Mouse (Mus musculus) frontal cortex, adult (tissue): ENCODE measurements around the gene Gpr173.

Experiments
- ATAC-seq: cut with Nextera tagmentation; 2 replicates; pipeline ENCODE4 v1.9.2; 2017; ENCODE audit warnings: mild to moderate bottlenecking, moderate library complexity, mixed read lengths; ENCODE audit not compliant: low TSS enrichment

Gpr173 gene

DNA sequence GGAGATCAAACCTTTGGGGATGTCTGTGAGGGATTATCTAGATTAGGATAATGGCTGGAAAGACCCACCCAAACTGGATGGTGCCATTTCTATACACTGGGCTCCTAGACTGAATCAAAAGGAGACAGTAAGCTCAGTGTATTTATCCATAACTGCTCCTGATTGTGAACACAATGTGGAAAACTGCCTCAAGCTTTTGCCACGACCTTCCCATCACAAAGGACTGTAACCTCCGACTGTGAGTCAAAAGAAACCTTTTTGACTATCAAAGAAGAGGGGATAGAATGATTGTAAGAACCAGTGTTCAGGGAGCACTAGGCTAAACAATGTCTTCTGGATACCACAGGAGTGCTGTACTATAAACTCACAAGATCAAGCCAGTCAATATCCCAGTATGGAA lies 62.3 kb downstream of the Gpr173 start:
- no peak for ATAC-seq
